Mouse (Mus musculus): ENCODE results near the gene Tapbpl. TPM values are rescaled to one million over a fixed set of nuclear protein-coding genes. Genes with fewer than 3 reads are reported as not detected.

Gene Tapbpl
- polyA plus RNA-seq, 1 experiment, result 6.5 TPM

DNA sequence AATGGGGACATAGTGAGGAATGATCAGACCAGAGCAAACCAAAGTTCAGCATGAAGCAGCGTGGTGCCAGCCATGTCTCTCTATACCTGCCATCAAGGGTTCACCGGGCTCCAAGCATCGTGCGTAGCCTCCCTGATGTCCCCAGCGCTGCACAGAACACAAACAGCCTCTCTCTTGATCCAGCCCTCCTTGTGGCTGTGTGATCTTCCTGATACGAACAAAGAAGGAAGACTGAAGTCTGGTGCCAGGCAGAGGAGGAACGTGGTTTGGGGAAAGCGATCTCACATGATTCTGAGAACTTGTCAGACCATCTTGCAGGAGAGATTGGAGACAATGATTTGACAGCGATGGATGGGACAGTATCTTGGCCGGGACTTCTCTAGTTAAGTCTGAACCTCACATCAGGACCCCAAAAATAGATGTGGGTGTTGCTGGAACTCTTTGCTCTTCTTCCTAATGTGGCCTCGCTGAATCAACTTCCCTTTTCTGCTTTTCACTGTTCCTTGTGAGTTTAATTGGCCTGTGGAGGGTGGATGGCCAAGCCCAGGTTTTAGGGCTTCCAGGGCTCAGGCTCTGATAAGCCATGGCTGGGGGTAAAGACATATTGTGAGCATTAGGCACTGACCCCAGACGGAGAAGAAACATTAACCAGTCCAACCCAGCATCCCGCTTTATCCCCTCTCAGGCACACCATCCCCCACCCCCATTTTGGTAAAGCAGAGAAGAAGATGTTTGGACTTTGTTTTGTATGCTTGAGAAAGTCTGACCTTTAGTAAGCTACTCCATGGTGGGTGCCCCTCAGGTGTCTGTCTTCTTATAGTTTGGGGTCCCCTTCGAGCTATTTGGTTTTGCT lies 22.4 kb upstream of the Tapbpl start:
- Histone ChIP-seq H3K36me3 (ENCODE audit: control insufficient read depth, insufficient read depth) (no peaks in the 10 kb centered on the region), H3K4me3 (no peak overlapping the region), H3K79me2 (ENCODE audit: control insufficient read depth, insufficient read depth) (no peaks in the 10 kb centered on the region), H3K27me3 (ENCODE audit: control insufficient read depth, insufficient read depth, insufficient read length) (no peaks in the 10 kb centered on the region), H3K4me2 (ENCODE audit: low read depth) (no peak overlapping the region), H3ac (ENCODE audit: control insufficient read depth, insufficient read length) (no peak overlapping the region)
- no peak for TF ChIP-seq TCF3 (IDR thresholded peaks at IDR 0.05; ENCODE audit: insufficient read length, low read depth)
- no peak for TF ChIP-seq POLR2AphosphoS2 (IDR thresholded peaks at IDR 0.05; ENCODE audit: insufficient read length, low read depth)
- TF ChIP-seq MYOD1 (IDR thresholded peaks at IDR 0.05; ENCODE audit: control insufficient read depth in 1 of 3, insufficient read length in 2 of 3, low read depth in 2 of 3), result no peak
- no peak for TF ChIP-seq TCF12 (IDR thresholded peaks at IDR 0.05; ENCODE audit: insufficient read depth, poor library complexity, severe bottlenecking)
- no peak for TF ChIP-seq MAX (IDR thresholded peaks at IDR 0.05; ENCODE audit: low read depth)
- TF ChIP-seq REST (IDR thresholded peaks at IDR 0.05; ENCODE audit: insufficient read depth, insufficient read length), result no peak
- no peak for TF ChIP-seq SRF (IDR thresholded peaks at IDR 0.05; ENCODE audit: control insufficient read depth, insufficient read length, low read depth)
- TF ChIP-seq POLR2A (IDR thresholded peaks at IDR 0.05; ENCODE audit: insufficient read length, low read depth), result no peak
- TF ChIP-seq E2F4 (IDR thresholded peaks at IDR 0.05; ENCODE audit: insufficient read depth), result no peak
- TF ChIP-seq USF1 (IDR thresholded peaks at IDR 0.05; ENCODE audit: low read depth), result no peak
- no peak for TF ChIP-seq CEBPB (IDR thresholded peaks at IDR 0.05; ENCODE audit: insufficient read depth, poor library complexity, severe bottlenecking)
- no peak for TF ChIP-seq MYOG (IDR thresholded peaks at IDR 0.05; ENCODE audit: control insufficient read depth in 1 of 3, insufficient read depth in 1 of 3, insufficient read length in 2 of 3, low read depth in 2 of 3)

GRCm38 (mm10) chr6:125252711-125253110 lies 21.1 kb upstream of the Tapbpl start:
- Histone ChIP-seq H3K27me3 (ENCODE audit: control insufficient read depth, insufficient read depth, insufficient read length) (no peaks in the 10 kb centered on the region), H3K4me3 (no peak overlapping the region), H3ac (ENCODE audit: control insufficient read depth, insufficient read length) (no peak overlapping the region), H3K4me2 (ENCODE audit: low read depth) (no peak overlapping the region), H3K36me3 (ENCODE audit: control insufficient read depth, insufficient read depth) (no peaks in the 10 kb centered on the region), H3K79me2 (ENCODE audit: control insufficient read depth, insufficient read depth) (no peaks in the 10 kb centered on the region)
- TF ChIP-seq MAX (IDR thresholded peaks at IDR 0.05; ENCODE audit: low read depth), result no peak
- TF ChIP-seq CEBPB (IDR thresholded peaks at IDR 0.05; ENCODE audit: insufficient read depth, poor library complexity, severe bottlenecking), result no peak
- no peak for TF ChIP-seq POLR2A (IDR thresholded peaks at IDR 0.05; ENCODE audit: insufficient read length, low read depth)
- no peak for TF ChIP-seq E2F4 (IDR thresholded peaks at IDR 0.05; ENCODE audit: insufficient read depth)
- TF ChIP-seq USF1 (IDR thresholded peaks at IDR 0.05; ENCODE audit: low read depth), result no peak
- no peak for TF ChIP-seq POLR2AphosphoS2 (IDR thresholded peaks at IDR 0.05; ENCODE audit: insufficient read length, low read depth)

DNA sequence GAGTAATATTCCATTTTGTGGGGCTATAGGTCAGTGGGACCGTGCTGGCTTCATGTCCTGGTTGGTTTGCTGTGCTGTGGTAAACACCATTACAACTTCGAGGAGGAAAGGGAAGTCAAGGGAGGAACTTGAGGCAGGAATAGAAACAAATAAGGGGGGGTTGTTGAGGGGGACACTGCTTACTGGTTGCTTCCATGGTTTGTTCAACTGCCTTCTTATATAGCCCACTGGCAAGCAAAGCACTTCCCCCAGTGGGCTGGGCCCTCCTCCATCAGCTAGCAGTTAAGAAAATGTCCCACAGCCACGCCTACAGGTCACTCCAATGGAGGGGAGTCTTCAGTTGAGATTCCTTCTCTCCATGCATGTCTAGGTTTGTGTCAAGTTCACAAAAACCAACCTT lies 20.6 kb upstream of the Tapbpl start:
- Histone ChIP-seq H3K36me3 (ENCODE audit: control insufficient read depth, insufficient read depth) (no peaks in the 10 kb centered on the region), H3K4me3 (no peak overlapping the region), H3K4me2 (ENCODE audit: low read depth) (no peak overlapping the region), H3K27me3 (ENCODE audit: control insufficient read depth, insufficient read depth, insufficient read length) (no peaks in the 10 kb centered on the region), H3ac (ENCODE audit: control insufficient read depth, insufficient read length) (no peak overlapping the region), H3K79me2 (ENCODE audit: control insufficient read depth, insufficient read depth) (no peaks in the 10 kb centered on the region)
- no peak for TF ChIP-seq MYOD1 (IDR thresholded peaks at IDR 0.05; ENCODE audit: control insufficient read depth in 1 of 3, insufficient read length in 2 of 3, low read depth in 2 of 3)
- TF ChIP-seq POLR2AphosphoS2 (IDR thresholded peaks at IDR 0.05; ENCODE audit: insufficient read length, low read depth), result no peak
- TF ChIP-seq POLR2A (IDR thresholded peaks at IDR 0.05; ENCODE audit: insufficient read length, low read depth), result no peak
- TF ChIP-seq CEBPB (IDR thresholded peaks at IDR 0.05; ENCODE audit: insufficient read depth, poor library complexity, severe bottlenecking), result no peak
- no peak for TF ChIP-seq USF1 (IDR thresholded peaks at IDR 0.05; ENCODE audit: low read depth)
- TF ChIP-seq SRF (IDR thresholded peaks at IDR 0.05; ENCODE audit: control insufficient read depth, insufficient read length, low read depth), result no peak

GRCm38 (mm10) chr6:125244551-125244950 lies 12.9 kb upstream of the Tapbpl start:
- no peak overlapping the region for H3ac ChIP-seq (ENCODE audit: control insufficient read depth, insufficient read length)
- H3K4me3 ChIP-seq, result no peak overlapping the region
- no peaks in the 10 kb centered on the region for H3K79me2 ChIP-seq (ENCODE audit: control insufficient read depth, insufficient read depth)
- no peaks in the 10 kb centered on the region for H3K27me3 ChIP-seq (ENCODE audit: control insufficient read depth, insufficient read depth, insufficient read length)
- no peak overlapping the region for H3K4me2 ChIP-seq (ENCODE audit: low read depth)
- TF ChIP-seq POLR2AphosphoS2 (IDR thresholded peaks at IDR 0.05; ENCODE audit: insufficient read length, low read depth), result peak; percentile 2
- no peak for TF ChIP-seq TCF12 (IDR thresholded peaks at IDR 0.05; ENCODE audit: insufficient read depth, poor library complexity, severe bottlenecking)
- H3K36me3 ChIP-seq (ENCODE audit: control insufficient read depth, insufficient read depth), result no peaks in the 10 kb centered on the region

- H3K4me3 ChIP-seq, result no peak overlapping the region
- no peak overlapping the region for H3ac ChIP-seq (ENCODE audit: control insufficient read depth, insufficient read length)
- no peak for TF ChIP-seq TCF12 (IDR thresholded peaks at IDR 0.05; ENCODE audit: insufficient read depth, poor library complexity, severe bottlenecking)
- no peak for TF ChIP-seq SRF (IDR thresholded peaks at IDR 0.05; ENCODE audit: control insufficient read depth, insufficient read length, low read depth)
- no peak for TF ChIP-seq E2F4 (IDR thresholded peaks at IDR 0.05; ENCODE audit: insufficient read depth)
- no peaks in the 10 kb centered on the region for H3K27me3 ChIP-seq (ENCODE audit: control insufficient read depth, insufficient read depth, insufficient read length)
- H3K36me3 ChIP-seq (ENCODE audit: control insufficient read depth, insufficient read depth), result no peaks in the 10 kb centered on the region
- H3K79me2 ChIP-seq (ENCODE audit: control insufficient read depth, insufficient read depth), result no peaks in the 10 kb centered on the region
- no peak overlapping the region for H3K4me2 ChIP-seq (ENCODE audit: low read depth)
Measured at GRCm38 (mm10) chr6:125241566-125241965, 9.9 kb upstream of the Tapbpl start.

All from myocyte (in vitro differentiated cells).